Mouse (Mus musculus) stomach, postnatal 0 days (tissue): Measurements from ENCODE around the gene Cnnm3. TPM values are rescaled to one million over a fixed set of nuclear protein-coding genes. Genes with fewer than 3 reads are reported as not detected.

Experiments used
- ATAC-seq: fragments of 200-750 bp; cut with Nextera tagmentation; 2 replicates; pipeline ENCODE4 v1.8.0; 2017; ENCODE audit not compliant: low FRiP score, low TSS enrichment
- DNase-seq: peaks from one replicate; pipeline ENCODE4 v3.0.0-alpha.2; 2016; ENCODE audit warnings: low spot score
- H3K27ac ChIP-seq: fragments of 300-500 bp; sonication (generic); replicated peaks from 2 replicates; pipeline ENCODE4 v1.5.1; 2014; ENCODE audit warnings: mild to moderate bottlenecking, control low read depth
- H3K27me3 ChIP-seq: fragments of 300-500 bp; sonication (generic); 2 replicates; pipeline ENCODE4 v1.6.1; 2014; ENCODE audit warnings: low read length; ENCODE audit not compliant: control insufficient read depth, insufficient read depth
- H3K36me3 ChIP-seq: fragments of 300-500 bp; sonication (generic); 2 replicates; pipeline ENCODE4 v1.6.1; 2014; ENCODE audit warnings: low read length, mixed read lengths; ENCODE audit not compliant: control insufficient read depth, insufficient read depth
- H3K4me1 ChIP-seq: fragments of 300-500 bp; sonication (generic); replicated peaks from 2 replicates; pipeline ENCODE4 v1.6.1; 2014; ENCODE audit warnings: antibody characterized with exemption; ENCODE audit not compliant: control insufficient read depth, insufficient read depth
- H3K4me2 ChIP-seq: fragments of 300-500 bp; sonication (generic); replicated peaks from 2 replicates; pipeline ENCODE4 v1.6.1; 2014; ENCODE audit warnings: low read depth, mild to moderate bottlenecking, control low read depth, moderate library complexity
- H3K4me3 ChIP-seq: fragments of 300-500 bp; sonication (generic); 2 replicates; pipeline ENCODE4 v1.5.1; 2014; ENCODE audit warnings: low read depth, low read length, control low read depth
- H3K9ac ChIP-seq: fragments of 300-500 bp; sonication (generic); 2 replicates; pipeline ENCODE4 v1.6.1; 2014; ENCODE audit warnings: mild to moderate bottlenecking, low read length, control low read depth, mixed read lengths
- H3K9me3 ChIP-seq: fragments of 300-500 bp; sonication (generic); 2 replicates; pipeline ENCODE4 v1.6.1; 2016; ENCODE audit warnings: low read length; ENCODE audit not compliant: control insufficient read depth
- CTCF ChIP-seq: IDR thresholded peaks from 2 replicates; pipeline ENCODE4 v1.5.1; 2016; ENCODE audit warnings: antibody characterized with exemption, low read depth, mild to moderate bottlenecking, moderate library complexity
- EP300 ChIP-seq: optimal IDR thresholded peaks from 2 replicates; pipeline ENCODE3; 2016; ENCODE audit warnings: antibody characterized with exemption
- WGBS: fragments of 180-500 bp; shearing (Covaris S2); extraction: QIAGEN DNeasy Blood & Tissue Kit; methylation state at CpG from one replicate; pipeline ENCODE4 v1.1.7; 2014; 5-methylcytosine and 5-hydroxymethylcytosine counted together
- polyA plus RNA-seq: library from polyadenylated mRNA; unstranded; fragments of >200 nt; fragmentation: Nextera tagmentation; extraction: Ambion mirVana; gene quantifications from 2 replicates; pipeline ENCODE4 v1.2.1, GENCODE M21; 2015

Gene Cnnm3
- polyA plus RNA-seq, 1 experiment from 2014 or later: 1.6 TPM

DNA sequence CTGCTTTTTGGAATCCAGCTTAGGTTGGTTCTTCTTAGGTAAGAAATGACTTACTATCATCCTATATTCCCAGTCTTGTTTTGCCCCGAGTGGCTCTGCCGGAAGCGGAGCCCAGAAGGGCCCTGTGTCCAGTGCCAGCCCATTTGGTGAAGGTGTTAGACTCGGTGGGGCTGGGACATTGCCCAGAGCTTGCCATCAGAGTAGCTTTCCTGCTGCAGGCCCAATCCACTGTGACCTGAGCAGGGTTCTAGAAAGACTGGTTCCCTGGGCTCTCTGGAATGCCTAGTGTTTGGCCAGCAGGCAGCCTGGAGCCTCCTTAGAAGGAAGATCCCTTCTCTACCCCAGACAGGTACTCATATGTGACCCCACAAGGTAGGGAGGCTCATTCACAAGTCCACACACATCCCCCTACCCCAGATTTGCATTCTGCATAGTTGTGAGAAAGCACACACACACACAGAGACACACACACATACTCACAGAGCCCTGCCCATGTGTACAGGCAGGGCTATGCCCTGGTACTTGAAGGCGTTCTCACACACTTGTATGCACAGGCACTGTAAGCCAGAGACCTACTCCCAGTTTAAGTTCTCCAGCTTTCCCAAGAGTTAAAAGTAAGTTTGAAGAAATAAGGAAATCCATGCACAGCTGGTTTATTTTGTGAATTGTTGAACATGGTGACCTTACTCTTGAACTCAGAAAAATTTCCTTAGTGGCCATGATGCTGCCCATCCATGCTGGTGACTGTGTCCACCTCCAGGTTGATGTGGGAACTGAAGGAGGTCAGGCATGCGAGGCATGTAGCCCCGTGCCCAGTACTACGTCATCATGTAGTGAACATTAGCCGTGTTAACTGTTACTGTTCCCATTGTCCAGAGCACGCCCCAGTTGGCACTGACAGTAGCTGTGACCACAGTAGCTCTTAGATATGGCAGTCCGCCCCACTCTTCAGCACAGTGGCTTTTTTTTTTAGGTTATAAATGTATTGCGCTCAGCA, 31.5 kb upstream of the Cnnm3 start:
- H3K27ac ChIP-seq: peak overlapping the region; percentile 45; the same call in 1 of the 2 replicates

DNA sequence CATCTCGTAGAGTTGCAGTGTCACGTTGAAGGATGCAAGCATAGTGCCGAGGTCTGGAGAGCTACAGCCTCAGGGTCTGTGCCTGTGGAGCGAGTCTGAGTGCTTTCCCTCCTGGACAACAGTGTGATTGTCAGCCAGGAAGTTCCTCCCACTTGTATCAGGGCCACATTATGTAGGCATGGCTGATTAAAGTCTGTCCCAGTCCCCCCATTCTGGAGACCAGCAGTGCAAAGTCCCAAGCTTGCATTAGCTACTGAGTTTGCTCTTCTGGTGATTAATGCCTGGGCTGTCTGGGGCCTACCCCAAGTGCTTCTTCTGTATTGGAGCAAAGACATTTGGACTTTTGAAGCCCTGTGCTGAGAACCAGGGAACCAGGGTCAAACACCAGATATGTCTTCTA, 27.8 kb upstream of the Cnnm3 start:
- DNase-seq: peak; percentile 29
- WGBS: 78% methylated on average over 4 of the region's 4 CpGs
- H3K9me3 ChIP-seq: no peaks in the 10 kb centered on the region

More for the DNA sequence above, 31.5 kb upstream of the Cnnm3 start:
- ATAC-seq (no peak), DNase-seq (no peak)
- Histone ChIP-seq H3K4me1 (peaks cover 9% of the 10 kb centered on the region), H3K27me3 (no peaks in the 10 kb centered on the region), H3K9ac (no peak overlapping the region), H3K9me3 (no peaks in the 10 kb centered on the region), H3K4me3 (no peak overlapping the region), H3K36me3 (no peaks in the 10 kb centered on the region; the same call in 1 of the 2 replicates), H3K4me2 (no peak overlapping the region)
- TF ChIP-seq EP300 (no peak), CTCF (no peak)
- 84% methylated on average over 12 of the region's 12 CpGs for WGBS

DNA sequence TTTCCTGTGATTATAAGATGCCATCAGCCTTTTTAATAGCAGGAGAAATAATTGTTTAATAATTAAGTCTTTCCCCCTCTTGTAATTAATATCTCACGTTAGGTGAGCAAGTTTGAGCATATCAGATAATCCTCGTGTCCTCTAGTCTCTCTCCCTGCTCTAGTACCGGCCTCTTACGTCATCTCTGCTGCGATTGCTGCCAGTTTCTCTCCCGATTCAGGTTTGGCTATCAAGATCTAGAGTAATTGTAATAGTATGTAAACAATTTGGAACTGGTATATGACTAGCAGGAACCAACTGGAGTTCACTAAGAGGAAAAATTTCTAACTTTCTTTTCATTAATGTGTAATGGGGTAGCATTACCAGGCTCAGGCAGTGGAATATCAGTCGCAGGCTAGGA, 26.6 kb upstream of the Cnnm3 start:
- no peak for TF ChIP-seq CTCF
- TF ChIP-seq EP300: no peak
- ATAC-seq: 0 out of 2 replicates have a peak, but pooled peaks have one; percentile 61
- Histone ChIP-seq H3K9ac (no peak overlapping the region), H3K9me3 (no peaks in the 10 kb centered on the region), H3K4me1 (no peaks in the 10 kb centered on the region; the same call in 1 of the 2 replicates), H3K27ac (peak overlapping the region; percentile 40; the same call in 1 of the 2 replicates), H3K4me2 (no peak overlapping the region), H3K27me3 (no peaks in the 10 kb centered on the region), H3K4me3 (no peak overlapping the region), H3K36me3 (no peaks in the 10 kb centered on the region)
- 20% methylated on average over 7 of the region's 7 CpGs for WGBS
- DNase-seq: peak; percentile 52

More for the DNA sequence above, 27.8 kb upstream of the Cnnm3 start:
- H3K4me3 ChIP-seq: no peak overlapping the region
- TF ChIP-seq EP300 (no peak), CTCF (no peak)
- ATAC-seq: no peak
- H3K4me2 ChIP-seq: no peak overlapping the region
- H3K27ac ChIP-seq: no peak overlapping the region
- H3K9ac ChIP-seq: no peak overlapping the region
- H3K36me3 ChIP-seq: no peaks in the 10 kb centered on the region; the same call in 1 of the 2 replicates
- H3K27me3 ChIP-seq: no peaks in the 10 kb centered on the region
- no peaks in the 10 kb centered on the region; the same call in 1 of the 2 replicates for H3K4me1 ChIP-seq

DNA sequence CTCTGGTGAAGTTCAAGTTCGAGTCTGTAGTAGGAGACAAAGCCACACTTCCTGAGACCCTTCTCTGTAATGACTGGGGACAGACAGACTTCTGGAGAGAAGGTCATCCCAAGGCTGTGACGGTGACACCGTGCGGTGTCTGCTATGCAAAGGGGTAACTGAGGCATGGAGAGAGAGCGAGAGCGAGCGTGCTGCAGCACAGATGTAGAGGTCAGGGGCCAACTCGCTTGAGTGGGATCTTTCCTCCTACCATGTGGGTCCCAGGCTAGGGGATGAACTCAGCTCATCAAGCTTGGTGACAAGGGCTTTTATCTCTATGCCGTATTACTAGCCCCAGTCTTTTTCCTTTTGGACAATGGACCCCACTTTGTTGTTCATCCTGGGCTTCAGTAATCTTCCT, 24.6 kb upstream of the Cnnm3 start:
- Histone ChIP-seq H3K4me1 (0 out of 2 replicates have a peak, but pooled peaks cover under 1% of the 10 kb centered on the region), H3K36me3 (no peaks in the 10 kb centered on the region), H3K4me3 (no peak overlapping the region), H3K4me2 (no peak overlapping the region), H3K9ac (no peak overlapping the region), H3K9me3 (no peaks in the 10 kb centered on the region), H3K27me3 (no peaks in the 10 kb centered on the region), H3K27ac (no peak overlapping the region)
- 92% methylated on average over 9 of the region's 9 CpGs for WGBS
- ATAC-seq: no peak
- DNase-seq: no peak
- TF ChIP-seq CTCF (no peak), EP300 (no peak)

DNA sequence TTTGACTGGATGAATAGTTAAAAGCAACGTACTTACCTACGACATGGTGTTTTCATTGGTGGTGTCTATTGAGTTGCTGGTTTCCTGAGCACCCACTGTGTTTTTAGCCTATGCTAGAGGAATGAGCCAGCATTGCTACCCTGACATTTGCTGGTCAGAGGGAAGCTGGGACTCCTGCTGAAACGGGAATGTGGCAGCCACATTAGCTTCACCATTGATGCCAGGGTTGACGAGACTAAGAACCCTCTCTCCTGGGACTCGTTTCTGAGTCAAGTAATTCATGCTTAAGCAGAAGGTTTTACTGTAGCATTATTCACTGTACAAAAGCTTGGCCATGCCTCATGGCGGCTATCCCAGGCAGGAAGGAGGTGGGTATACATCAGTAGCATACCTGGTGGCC, 22.0 kb upstream of the Cnnm3 start:
- H3K4me1 ChIP-seq: 0 out of 2 replicates have a peak, but pooled peaks cover 4% of the 10 kb centered on the region
- DNase-seq (no peak), ATAC-seq (no peak)
- H3K4me3 ChIP-seq: no peak overlapping the region
- no peak overlapping the region for H3K4me2 ChIP-seq
- no peaks in the 10 kb centered on the region for H3K9me3 ChIP-seq
- no peak overlapping the region for H3K27ac ChIP-seq
- no peaks in the 10 kb centered on the region for H3K36me3 ChIP-seq
- WGBS: 77% methylated on average over 6 of the region's 6 CpGs
- no peak overlapping the region for H3K9ac ChIP-seq
- TF ChIP-seq CTCF: no peak
- no peak for TF ChIP-seq EP300
- H3K27me3 ChIP-seq: no peaks in the 10 kb centered on the region
